21 mouse cellular contexts compared by ENCODE assay signal in the genomic region with DNA sequence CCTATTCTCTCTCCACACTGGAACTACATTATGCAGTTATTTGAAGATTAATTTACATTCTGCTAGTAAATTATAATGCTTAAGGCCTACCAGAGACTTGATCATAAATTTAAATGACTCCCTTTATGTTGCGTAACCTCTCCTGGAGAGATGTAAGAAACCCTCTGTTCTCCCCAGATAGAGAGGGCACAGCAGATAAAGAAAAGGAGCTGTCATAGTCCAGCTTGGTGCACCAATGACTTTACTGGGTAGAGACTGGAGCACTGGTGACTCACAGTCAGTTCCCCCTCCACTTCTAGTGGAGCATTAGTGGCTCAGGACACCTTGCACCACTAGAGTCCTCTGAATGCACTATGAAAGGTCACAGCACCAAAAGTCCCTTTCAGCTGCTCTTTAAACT. TPM values are rescaled to one million over a fixed set of nuclear protein-coding genes. Genes with fewer than 3 reads are reported as not detected.
A peak's percentile ranks its signal among the peaks of the same experiment; 100 is the strongest.
DNase-seq lines count a peak whose midpoint lies in the region; ATAC-seq and TF ChIP-seq lines count a peak whose summit lies in the region.
"Had no signal": no experiment of that assay in that cellular context is flagged by ENCODE, and none has a peak within 500 bp of the region (broad histone marks: within the 10 kb centered on the region; RNA-seq: fewer than 3 reads in every experiment).

No protein-coding gene starts in this region.

- H3K4me2 ChIP-seq in midbrain, embryonic 14.5 days (ENCODE audit: low read length), result no peak overlapping the region
- H3K4me2 ChIP-seq: heart, embryonic 11.5 days; hindbrain, embryonic 14.5 days; limb, embryonic 12.5 days had no signal

- H3K27me3 ChIP-seq in midbrain, embryonic 10.5 days (ENCODE audit: low read depth, poor library complexity, severe bottlenecking), result no peaks in the 10 kb centered on the region
- H3K27me3 ChIP-seq in midbrain, embryonic 14.5 days (ENCODE audit: control insufficient read depth, insufficient read depth, low read length), result no peaks in the 10 kb centered on the region
- H3K27me3 ChIP-seq: limb, embryonic 12.5 days had no signal

- H3K79me2 ChIP-seq in macrophage (ENCODE audit: inconsistent target), result no peaks in the 10 kb centered on the region

- ATAC-seq in midbrain, embryonic 14.5 days (ENCODE audit: low FRiP score, low TSS enrichment), result no peak

- peak overlapping the region; percentile 48 for H3K27ac ChIP-seq in bone marrow macrophage, adult 2 months (ENCODE audit: insufficient read depth, low read depth, low read length)
- H3K27ac ChIP-seq in macrophage, result peak overlapping the region; percentile 51
- H3K27ac ChIP-seq in midbrain, embryonic 10.5 days (replicated peaks), result no peak overlapping the region
- H3K27ac ChIP-seq in midbrain, embryonic 14.5 days (replicated peaks; ENCODE audit: low read depth, low read length), result no peak overlapping the region
- H3K27ac ChIP-seq: hindbrain, embryonic 14.5 days; limb, embryonic 12.5 days had no signal

- WGBS in macrophage (ENCODE audit: missing documents), result 100% methylated on average over 1 of the region's 1 CpGs
- WGBS in midbrain, embryonic 10.5 days, result 92% methylated on average over 1 of the region's 1 CpGs
- 55% methylated on average over 1 of the region's 1 CpGs for WGBS in midbrain, embryonic 14.5 days

- no peak overlapping the region for H3K4me3 ChIP-seq in bone marrow macrophage, adult 2 months (ENCODE audit: insufficient read depth, low read length)
- H3K4me3 ChIP-seq in macrophage (ENCODE audit: inconsistent target), result no peak overlapping the region
- H3K4me3 ChIP-seq in midbrain, embryonic 10.5 days, result no peak overlapping the region
- H3K4me3 ChIP-seq in midbrain, embryonic 14.5 days (replicated peaks; ENCODE audit: low read depth, low read length), result no peak overlapping the region
- H3K4me3 ChIP-seq: limb, embryonic 12.5 days had no signal

- no peaks in the 10 kb centered on the region for H3K9me3 ChIP-seq in midbrain, embryonic 10.5 days (replicated peaks)
- no peaks in the 10 kb centered on the region for H3K9me3 ChIP-seq in midbrain, embryonic 14.5 days (ENCODE audit: control insufficient read depth, low read length)
- H3K9me3 ChIP-seq: limb, embryonic 12.5 days had no signal

- TF ChIP-seq POLR2A in bone marrow macrophage, adult 2 months (IDR thresholded peaks at IDR 0.05; ENCODE audit: borderline replicate concordance, low read depth, low read length), result no peak

- H3K4me1 ChIP-seq in bone marrow macrophage, adult 2 months (ENCODE audit: control insufficient read depth, insufficient read depth, low read length), result peaks cover 59% of the 10 kb centered on the region
- H3K4me1 ChIP-seq in midbrain, embryonic 10.5 days, result peaks cover 13% of the 10 kb centered on the region
- H3K4me1 ChIP-seq in midbrain, embryonic 14.5 days (ENCODE audit: control insufficient read depth, insufficient read depth, low read length), result peaks cover 7% of the 10 kb centered on the region; the same call in 1 of the 2 replicates
- H3K4me1 ChIP-seq: limb, embryonic 12.5 days had no signal

- peak; percentile 31 for DNase-seq in 3T3-L1 (ENCODE audit: low read depth, low spot score)
- DNase-seq in liver, result peak; percentile 31
- DNase-seq in kidney, adult 8-10 months, result no peak
- DNase-seq in midbrain, embryonic 10.5 days (ENCODE audit: low spot score), result no peak
- DNase-seq in urinary bladder, postnatal 14 days (ENCODE audit: low spot score), result no peak
- DNase-seq in midbrain, embryonic 14.5 days, result no peak
- DNase-seq: cerebellum, adult 11-12 months; kidney, adult 11 months; kidney, postnatal 25 days; layer of hippocampus, adult 9-11 months; right cerebral cortex, postnatal 4 days; thymus, postnatal 4 days had no signal

- H3K36me3 ChIP-seq in macrophage (ENCODE audit: inconsistent target), result no peaks in the 10 kb centered on the region
- H3K36me3 ChIP-seq in midbrain, embryonic 10.5 days, result no peaks in the 10 kb centered on the region
- H3K36me3 ChIP-seq in midbrain, embryonic 14.5 days (ENCODE audit: control insufficient read depth, insufficient read depth, low read length), result no peaks in the 10 kb centered on the region
- H3K36me3 ChIP-seq: limb, embryonic 12.5 days had no signal

- no peak overlapping the region for H3K9ac ChIP-seq in midbrain, embryonic 14.5 days (replicated peaks; ENCODE audit: low read length)
- H3K9ac ChIP-seq: hindbrain, embryonic 14.5 days; limb, embryonic 12.5 days had no signal

- TF ChIP-seq CTCF in bone marrow macrophage, adult 2 months (IDR thresholded peaks at IDR 0.05; ENCODE audit: low read depth, low read length), result no peak

RNA-seq across cellular contexts. Expression of gene B430305J03Rik, which starts 27.1 kb away (rescaled TPM):
- 1.9 and 2.7 TPM in 2 replicates for polyA plus RNA-seq in bone marrow macrophage, adult 2 months (2012; ENCODE audit: insufficient read depth, insufficient read length, missing spikeins)
- 10 to 100 TPM in 13 of 26 experiments, 1 to 10 TPM in 13; 2.3 to 22.2 (median 10.4) TPM for total RNA-seq in macrophage (2018; cell fraction: chromatin; rRNA removed)
- total RNA-seq in macrophage (2018; cell fraction: cytosol; rRNA removed), result 10 to 100 TPM in 7 of 26 experiments, 1 to 10 TPM in 19; 4.1 to 12.4 (median 8.0) TPM
- 10 to 100 TPM in 22 of 26 experiments, 1 to 10 TPM in 4; 6.6 to 32.9 (median 19.3) TPM for total RNA-seq in macrophage (2018; cell fraction: nucleus; rRNA removed)
- polyA plus RNA-seq in macrophage (2018), result 1.9 to 4.8 TPM (median 2.3 TPM) in 3 replicates
- not detected in 2 replicates for polyA plus RNA-seq in midbrain, embryonic 10.5 days (2016; fragmentation: Nextera tagmentation; extraction: Ambion mirVana)
- polyA plus RNA-seq in midbrain, embryonic 14.5 days (2014; fragmentation: Nextera tagmentation; extraction: Ambion mirVana), result not detected in 2 replicates
- polyA plus RNA-seq: embryonic facial prominence, embryonic 14.5 days; forebrain, embryonic 11.5 days; heart, embryonic 11.5 days; hindbrain, embryonic 14.5 days; limb, embryonic 12.5 days; lung, embryonic 16.5 days; neural tube, embryonic 14.5 days had no signal

RNA-seq across cellular contexts. Expression of gene Rap2b, which starts 31.4 kb away (rescaled TPM):
- polyA plus RNA-seq in bone marrow macrophage, adult 2 months (2012; ENCODE audit: insufficient read depth, insufficient read length, missing spikeins), result 62.7 and 64.1 TPM in 2 replicates
- total RNA-seq in macrophage (2018; cell fraction: chromatin; rRNA removed), result 100 to 1,000 TPM in 5 of 26 experiments, 10 to 100 TPM in 21; 24.7 to 149 (median 75.7) TPM
- 100 to 1,000 TPM in 21 of 26 experiments, 10 to 100 TPM in 5; 83.8 to 180 (median 125) TPM for total RNA-seq in macrophage (2018; cell fraction: cytosol; rRNA removed)
- total RNA-seq in macrophage (2018; cell fraction: nucleus; rRNA removed), result 100 to 1,000 TPM in 25 of 26 experiments, 10 to 100 TPM in 1; 96.2 to 250 (median 160) TPM
- polyA plus RNA-seq in macrophage (2018), result 53.2 to 99.0 TPM (median 56.2 TPM) in 3 replicates
- polyA plus RNA-seq in midbrain, embryonic 10.5 days (2016; fragmentation: Nextera tagmentation; extraction: Ambion mirVana), result 9.7 and 11.6 TPM in 2 replicates
- 12.6 and 13.2 TPM in 2 replicates for polyA plus RNA-seq in midbrain, embryonic 14.5 days (2014; fragmentation: Nextera tagmentation; extraction: Ambion mirVana)

Comparison
In these comparisons a context has a peak if more than half of its experiments do, and no peak if none do; other contexts are left out.
1. DNase-seq: peak in 3T3-L1 (single experiment) and liver (single experiment); none in kidney, adult 8-10 months (0 of 2), midbrain, embryonic 10.5 days (single experiment), urinary bladder, postnatal 14 days (single experiment) and midbrain, embryonic 14.5 days (single experiment).
2. H3K27ac ChIP-seq: peak in bone marrow macrophage, adult 2 months (single experiment) and macrophage (single experiment); none in midbrain, embryonic 10.5 days (single experiment) and midbrain, embryonic 14.5 days (single experiment).